ENCODE assay signal across 17 mouse cellular contexts in genomic region chr10:117659430-117659813, GRCm38 (mm10). TPM values are rescaled to one million over a fixed set of nuclear protein-coding genes. Genes with fewer than 3 reads are reported as not detected.
DNase-seq lines count a peak whose midpoint lies in the region; ATAC-seq and TF ChIP-seq lines count a peak whose summit lies in the region.
"Had no signal": no experiment of that assay in that cellular context is flagged by ENCODE, and none has a peak within 500 bp of the region (broad histone marks: within the 10 kb centered on the region; RNA-seq: fewer than 3 reads in every experiment).

No protein-coding gene starts in this region.

- H3K4me3 ChIP-seq in heart, adult 2 months, result no peak overlapping the region
- H3K4me3 ChIP-seq in limb, embryonic 10.5 days, result no peak overlapping the region
- H3K4me3 ChIP-seq in myocyte, result no peak overlapping the region
- no peak overlapping the region for H3K4me3 ChIP-seq in left cerebral cortex, adult 2 months
- H3K4me3 ChIP-seq: erythroblast, embryonic 14.5 days; forebrain, embryonic 10.5 days; forebrain, embryonic 15.5 days; heart, embryonic 12.5 days; hindbrain, embryonic 15.5 days had no signal

- no peak overlapping the region for H3ac ChIP-seq in myocyte (ENCODE audit: control insufficient read depth, insufficient read length)

- no peaks in the 10 kb centered on the region for H3K27me3 ChIP-seq in heart, adult 2 months (ENCODE audit: control insufficient read depth, insufficient read depth, low read length)
- H3K27me3 ChIP-seq in limb, embryonic 10.5 days (ENCODE audit: low read depth, poor library complexity, severe bottlenecking), result no peaks in the 10 kb centered on the region
- no peaks in the 10 kb centered on the region for H3K27me3 ChIP-seq in myocyte (ENCODE audit: control insufficient read depth, insufficient read depth, insufficient read length)
- H3K27me3 ChIP-seq: forebrain, embryonic 15.5 days; heart, embryonic 12.5 days; hindbrain, embryonic 15.5 days had no signal

- no peak for TF ChIP-seq CTCF in heart, adult 2 months (IDR thresholded peaks at IDR 0.05)
- TF ChIP-seq CTCF in left cerebral cortex, adult 2 months (IDR thresholded peaks at IDR 0.05), result no peak

- 68% methylated on average over 11 of the region's 11 CpGs for WGBS in heart, adult 2 months
- 81% methylated on average over 11 of the region's 11 CpGs for WGBS in limb, embryonic 10.5 days

- H3K27ac ChIP-seq in heart, adult 2 months, result peak overlapping the region; percentile 55
- H3K27ac ChIP-seq in limb, embryonic 10.5 days, result peak overlapping the region; percentile 17; the same call in 1 of the 2 replicates
- H3K27ac ChIP-seq in left cerebral cortex, adult 2 months, result no peak overlapping the region
- H3K27ac ChIP-seq: forebrain, embryonic 10.5 days; forebrain, embryonic 15.5 days; hindbrain, embryonic 15.5 days had no signal

- no peaks in the 10 kb centered on the region for H3K9me3 ChIP-seq in limb, embryonic 10.5 days (replicated peaks)
- H3K9me3 ChIP-seq: forebrain, embryonic 10.5 days; forebrain, embryonic 15.5 days; heart, embryonic 12.5 days; hindbrain, embryonic 15.5 days had no signal

- H3K9ac ChIP-seq in heart, adult 2 months (ENCODE audit: low read depth, low read length), result no peak overlapping the region
- H3K9ac ChIP-seq: forebrain, embryonic 15.5 days; heart, embryonic 12.5 days; hindbrain, embryonic 15.5 days had no signal

- intact Hi-C loops in heart, adult 2 months (cut with DNase I), result no loop called here
- intact Hi-C loops in heart, postnatal 36 days (cut with DNase I), result no loop called here
- intact Hi-C loops in left cerebral cortex, adult 2 months (cut with DNase I), result no loop called here

- no peak for DNase-seq in heart, adult 2 months
- no peak for DNase-seq in heart, postnatal 36 days
- no peak for DNase-seq in limb, embryonic 10.5 days (ENCODE audit: low spot score)
- no peak for DNase-seq in left cerebral cortex, adult 2 months (ENCODE audit: extremely low spot score in 1 of 2, low spot score in 2 of 2)
- DNase-seq in ovary, postnatal 14 days (ENCODE audit: low spot score), result no peak
- DNase-seq: adrenal gland, postnatal 10 days; cerebellum, adult 11-12 months; cerebellum, adult 9-10 months; cerebellum, postnatal 25 days; gastrocnemius, postnatal 14 days had no signal

- no peaks in the 10 kb centered on the region for H3K79me2 ChIP-seq in heart, adult 2 months (replicated peaks; ENCODE audit: control insufficient read depth, insufficient read depth, low read length)
- H3K79me2 ChIP-seq in myocyte (ENCODE audit: control insufficient read depth, insufficient read depth), result no peaks in the 10 kb centered on the region

- peak; percentile 42 for ATAC-seq in CD4-positive, CD25-positive, alpha-beta regulatory T cell, adult 4 months
- ATAC-seq: forebrain, embryonic 15.5 days had no signal

- peak overlapping the region; percentile 24 for H3K4me2 ChIP-seq in myocyte (ENCODE audit: low read depth)
- H3K4me2 ChIP-seq: forebrain, embryonic 15.5 days; heart, embryonic 12.5 days; hindbrain, embryonic 15.5 days had no signal

- H3K4me1 ChIP-seq in heart, adult 2 months (ENCODE audit: control insufficient read depth, insufficient read depth, low read length), result peaks cover 2% of the 10 kb centered on the region
- peaks cover 32% of the 10 kb centered on the region for H3K4me1 ChIP-seq in limb, embryonic 10.5 days
- H3K4me1 ChIP-seq: forebrain, embryonic 15.5 days had no signal

- TF ChIP-seq POLR2A in heart, adult 2 months (IDR thresholded peaks at IDR 0.05; ENCODE audit: insufficient read depth, low read depth, low read length), result no peak
- no peak for TF ChIP-seq POLR2A in myocyte (IDR thresholded peaks at IDR 0.05; ENCODE audit: insufficient read length, low read depth)

- TF ChIP-seq EP300 in heart, adult 2 months (IDR thresholded peaks at IDR 0.05; ENCODE audit: insufficient read depth, low read depth, low read length), result no peak

- no peaks in the 10 kb centered on the region for H3K36me3 ChIP-seq in heart, adult 2 months (ENCODE audit: control insufficient read depth, insufficient read depth, low read length)
- H3K36me3 ChIP-seq in limb, embryonic 10.5 days, result no peaks in the 10 kb centered on the region; the same call in 1 of the 2 replicates
- no peaks in the 10 kb centered on the region for H3K36me3 ChIP-seq in myocyte (ENCODE audit: control insufficient read depth, insufficient read depth)
- H3K36me3 ChIP-seq: forebrain, embryonic 10.5 days; forebrain, embryonic 15.5 days; heart, embryonic 12.5 days; hindbrain, embryonic 15.5 days had no signal

TF ChIP-seq in myocyte, 11 proteins besides CTCF, POLR2A, EP300 and RAD21:
- TF ChIP-seq TCF3 (IDR thresholded peaks at IDR 0.05; ENCODE audit: insufficient read length, low read depth) (no peak), CEBPB (IDR thresholded peaks at IDR 0.05; ENCODE audit: insufficient read depth, poor library complexity, severe bottlenecking) (no peak), REST (IDR thresholded peaks at IDR 0.05; ENCODE audit: insufficient read depth, insufficient read length) (no peak), SRF (IDR thresholded peaks at IDR 0.05; ENCODE audit: control insufficient read depth, insufficient read length, low read depth) (no peak), POLR2AphosphoS2 (IDR thresholded peaks at IDR 0.05; ENCODE audit: insufficient read length, low read depth) (no peak), TCF12 (IDR thresholded peaks at IDR 0.05; ENCODE audit: insufficient read depth, poor library complexity, severe bottlenecking) (no peak), MAX (IDR thresholded peaks at IDR 0.05; ENCODE audit: low read depth) (no peak), MYOD1 (IDR thresholded peaks at IDR 0.05; ENCODE audit: control insufficient read depth in 1 of 3, insufficient read length in 2 of 3, low read depth in 2 of 3) (no peak), E2F4 (IDR thresholded peaks at IDR 0.05; ENCODE audit: insufficient read depth) (no peak), MYOG (IDR thresholded peaks at IDR 0.05; ENCODE audit: control insufficient read depth in 1 of 3, insufficient read depth in 1 of 3, insufficient read length in 2 of 3, low read depth in 2 of 3) (no peak), USF1 (IDR thresholded peaks at IDR 0.05; ENCODE audit: low read depth) (no peak)

RNA-seq across cellular contexts. Expression of gene Cpm, which starts 30.1 kb away (rescaled TPM):
- 1 to 10 TPM; 2.8 to 4.0 TPM for total RNA-seq in heart, adult 2 months (2021)
- polyA plus RNA-seq in heart, adult 2 months (2012; rRNA removed), result 3.5 and 6.6 TPM in 2 replicates
- total RNA-seq in heart, postnatal 36 days (2021), result 1 to 10 TPM; 3.7 to 3.9 TPM
- polyA plus RNA-seq in CD4-positive, CD25-positive, alpha-beta regulatory T cell, adult 4 months (2017; shearing (Covaris generic)), result 10 to 100 TPM; 26.0 to 26.2 TPM
- polyA plus RNA-seq in limb, embryonic 10.5 days (2016; fragmentation: Nextera tagmentation; extraction: Ambion mirVana), result 22.5 and 31.5 TPM in 2 replicates
- 0.07 TPM for polyA plus RNA-seq in myocyte (2012; fragmentation: generic; extraction: Trizol)
- 1 to 10 TPM; 5.2 to 5.3 TPM for total RNA-seq in left cerebral cortex, adult 2 months (2021)
- polyA plus RNA-seq: erythroblast, embryonic 14.5 days had no signal

RNA-seq across cellular contexts. Expression of gene Mdm2, which starts 51.1 kb away (rescaled TPM):
- total RNA-seq in heart, adult 2 months (2021), result 10 to 100 TPM; 50.1 to 51.8 TPM
- 24.5 and 36.2 TPM in 2 replicates for polyA plus RNA-seq in heart, adult 2 months (2012; rRNA removed)
- 10 to 100 TPM; 46.9 to 48.2 TPM for total RNA-seq in heart, postnatal 36 days (2021)
- polyA plus RNA-seq in CD4-positive, CD25-positive, alpha-beta regulatory T cell, adult 4 months (2017; shearing (Covaris generic)), result 10 to 100 TPM; 47.3 to 54.7 TPM
- 56.3 and 62.4 TPM in 2 replicates for polyA plus RNA-seq in limb, embryonic 10.5 days (2016; fragmentation: Nextera tagmentation; extraction: Ambion mirVana)
- 23.2 TPM for polyA plus RNA-seq in myocyte (2012; fragmentation: generic; extraction: Trizol)
- 10 to 100 TPM; 58.7 to 65.5 TPM for total RNA-seq in left cerebral cortex, adult 2 months (2021)
